8 mouse cellular contexts compared by ENCODE assay signal in the genomic region with DNA sequence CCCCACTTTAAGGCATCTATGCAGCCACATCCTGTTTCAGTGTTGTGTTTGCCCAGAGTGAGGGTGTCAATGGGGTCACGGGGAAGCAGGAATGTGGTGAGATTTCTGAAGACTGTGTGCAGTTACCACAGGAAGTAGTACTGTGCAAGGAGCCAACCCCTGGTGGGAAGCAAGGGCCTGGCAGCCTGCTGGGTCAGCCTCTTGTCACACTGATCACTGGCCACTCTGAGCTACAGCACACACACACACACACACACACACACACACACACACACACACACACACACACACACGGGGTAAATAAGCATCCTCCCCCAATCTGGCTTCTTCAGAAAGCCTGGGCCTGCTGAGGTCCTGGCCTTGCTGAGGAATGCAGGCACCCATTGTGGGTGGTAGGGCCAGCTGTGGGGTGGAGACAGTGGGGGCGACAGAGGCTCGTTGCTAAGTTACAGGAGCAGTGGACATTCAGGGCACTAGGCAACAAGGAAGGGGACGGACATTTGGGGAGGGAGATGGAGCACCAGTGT. TPM values are rescaled to one million over a fixed set of nuclear protein-coding genes. Genes with fewer than 3 reads are reported as not detected.
DNase-seq lines count a peak whose midpoint lies in the region; ATAC-seq lines count a peak whose summit lies in the region.

No protein-coding gene starts in this region.

- 14% methylated on average over 5 of the region's 5 CpGs for WGBS in forebrain, embryonic 10.5 days
- 40% methylated on average over 5 of the region's 5 CpGs for WGBS in limb, embryonic 10.5 days
- WGBS in midbrain, embryonic 13.5 days = 5% methylated on average over 5 of the region's 5 CpGs

- H3K4me2 ChIP-seq in midbrain, embryonic 13.5 days (replicated peaks) = no peak overlapping the region

- H3K4me1 ChIP-seq in forebrain, embryonic 10.5 days = peaks cover 98% of the 10 kb centered on the region
- H3K4me1 ChIP-seq in limb, embryonic 10.5 days = peaks cover 52% of the 10 kb centered on the region
- peaks cover 87% of the 10 kb centered on the region for H3K4me1 ChIP-seq in midbrain, embryonic 13.5 days (replicated peaks)

- no peaks in the 10 kb centered on the region for H3K36me3 ChIP-seq in forebrain, embryonic 10.5 days (replicated peaks)
- H3K36me3 ChIP-seq in limb, embryonic 10.5 days = no peaks in the 10 kb centered on the region
- no peaks in the 10 kb centered on the region for H3K36me3 ChIP-seq in midbrain, embryonic 13.5 days

- no peak for ATAC-seq in midbrain, embryonic 13.5 days

- DNase-seq in cerebellum, postnatal 10 days = peak; percentile 50 to 60
- no peak for DNase-seq in cerebellum, adult 18-20 months
- DNase-seq in CD4-positive helper T cell, adult 2 months (ENCODE audit: low read depth, low spot score) = peak; percentile 84
- peak; percentile 79 for DNase-seq in forebrain, embryonic 10.5 days (ENCODE audit: extremely low spot score, low spot score)
- no peak for DNase-seq in limb, embryonic 10.5 days (ENCODE audit: low spot score)
- DNase-seq in thymus, postnatal 4 days = peak; percentile 65
- DNase-seq in testis, postnatal 10 days (ENCODE audit: low spot score) = no peak

- peak overlapping the region; percentile 23; the same call in 1 of the 2 replicates for H3K4me3 ChIP-seq in forebrain, embryonic 10.5 days
- H3K4me3 ChIP-seq in limb, embryonic 10.5 days = no peak overlapping the region
- H3K4me3 ChIP-seq in midbrain, embryonic 13.5 days (replicated peaks) = no peak overlapping the region

- peak overlapping the region; percentile 25; the same call in 1 of the 2 replicates for H3K9ac ChIP-seq in midbrain, embryonic 13.5 days (replicated peaks)

- H3K27me3 ChIP-seq in forebrain, embryonic 10.5 days (ENCODE audit: poor library complexity, severe bottlenecking) = no peaks in the 10 kb centered on the region
- H3K27me3 ChIP-seq in limb, embryonic 10.5 days (ENCODE audit: low read depth, poor library complexity, severe bottlenecking) = no peaks in the 10 kb centered on the region
- H3K27me3 ChIP-seq in midbrain, embryonic 13.5 days = no peaks in the 10 kb centered on the region

- H3K9me3 ChIP-seq in forebrain, embryonic 10.5 days = no peaks in the 10 kb centered on the region
- H3K9me3 ChIP-seq in limb, embryonic 10.5 days (replicated peaks) = no peaks in the 10 kb centered on the region
- no peaks in the 10 kb centered on the region for H3K9me3 ChIP-seq in midbrain, embryonic 13.5 days

- peak overlapping the region; percentile 98 for H3K27ac ChIP-seq in forebrain, embryonic 10.5 days
- H3K27ac ChIP-seq in limb, embryonic 10.5 days = peak overlapping the region; percentile 47
- peak overlapping the region; percentile 96 for H3K27ac ChIP-seq in midbrain, embryonic 13.5 days

RNA-seq across cellular contexts. Expression of a gene that starts 13.5 kb away (rescaled TPM):
- polyA plus RNA-seq in forebrain, embryonic 10.5 days (2016; fragmentation: Nextera tagmentation; extraction: Ambion mirVana) = 23.7 and 23.8 TPM in 2 replicates
- 18.2 and 21.0 TPM in 2 replicates for polyA plus RNA-seq in limb, embryonic 10.5 days (2016; fragmentation: Nextera tagmentation; extraction: Ambion mirVana)
- polyA plus RNA-seq in midbrain, embryonic 13.5 days (2015; fragmentation: Nextera tagmentation; extraction: Ambion mirVana) = 9.0 and 9.4 TPM in 2 replicates

RNA-seq across cellular contexts. Expression of a gene that starts 19.3 kb away (rescaled TPM):
- 1,567 and 1,577 TPM in 2 replicates for polyA plus RNA-seq in forebrain, embryonic 10.5 days (2016; fragmentation: Nextera tagmentation; extraction: Ambion mirVana)
- polyA plus RNA-seq in limb, embryonic 10.5 days (2016; fragmentation: Nextera tagmentation; extraction: Ambion mirVana) = 46.5 and 55.9 TPM in 2 replicates
- 1,952 and 2,005 TPM in 2 replicates for polyA plus RNA-seq in midbrain, embryonic 13.5 days (2015; fragmentation: Nextera tagmentation; extraction: Ambion mirVana)

RNA-seq across cellular contexts. Expression of a gene that starts 21.6 kb away (rescaled TPM):
- 56.5 and 57.5 TPM in 2 replicates for polyA plus RNA-seq in forebrain, embryonic 10.5 days (2016; fragmentation: Nextera tagmentation; extraction: Ambion mirVana)
- polyA plus RNA-seq in limb, embryonic 10.5 days (2016; fragmentation: Nextera tagmentation; extraction: Ambion mirVana) = 52.6 and 52.9 TPM in 2 replicates
- 63.9 and 68.2 TPM in 2 replicates for polyA plus RNA-seq in midbrain, embryonic 13.5 days (2015; fragmentation: Nextera tagmentation; extraction: Ambion mirVana)

RNA-seq across cellular contexts. Expression of a gene that starts 21.7 kb away (rescaled TPM):
- 57.9 and 62.6 TPM in 2 replicates for polyA plus RNA-seq in forebrain, embryonic 10.5 days (2016; fragmentation: Nextera tagmentation; extraction: Ambion mirVana)
- 57.4 and 64.8 TPM in 2 replicates for polyA plus RNA-seq in limb, embryonic 10.5 days (2016; fragmentation: Nextera tagmentation; extraction: Ambion mirVana)
- polyA plus RNA-seq in midbrain, embryonic 13.5 days (2015; fragmentation: Nextera tagmentation; extraction: Ambion mirVana) = 59.5 and 59.6 TPM in 2 replicates

Comparison
In these comparisons a context has a peak if more than half of its experiments do, and no peak if none do; other contexts are left out.
1. DNase-seq: peak in cerebellum, postnatal 10 days (2 of 2), CD4-positive helper T cell, adult 2 months (single experiment), forebrain, embryonic 10.5 days (single experiment) and thymus, postnatal 4 days (single experiment); none in cerebellum, adult 18-20 months (0 of 2), limb, embryonic 10.5 days (single experiment) and testis, postnatal 10 days (single experiment).
2. H3K27ac ChIP-seq: peak in every context shown above with its lines; median percentile 98 in forebrain, embryonic 10.5 days; 96 in midbrain, embryonic 13.5 days; 47 in limb, embryonic 10.5 days.
3. RNA of a gene that starts 19.3 kb away (polyA plus RNA-seq): 1,952 to 2,005 TPM in midbrain, embryonic 13.5 days and 1,567 to 1,577 TPM in forebrain, embryonic 10.5 days; 46.5 to 55.9 TPM in limb, embryonic 10.5 days; every median in the first group is over 10 times any median in the second.